Mouse (Mus musculus) embryonic facial prominence, embryonic 12.5 days (tissue): Measurements from ENCODE around the gene Popdc3. TPM values are rescaled to one million over a fixed set of nuclear protein-coding genes. Genes with fewer than 3 reads are reported as not detected.

Source experiments
- ATAC-seq: fragments of 200-750 bp; cut with Nextera tagmentation; 2 replicates; pipeline ENCODE4 v1.8.0; 2017; ENCODE audit not compliant: insufficient number of reproducible peaks, insufficient read depth, low FRiP score, low TSS enrichment
- H3K27ac ChIP-seq: fragments of 300-500 bp; sonication (generic); 2 replicates; pipeline ENCODE4 v1.5.1; 2016; ENCODE audit warnings: mild to moderate bottlenecking
- H3K27me3 ChIP-seq: fragments of 300-500 bp; sonication (generic); 2 replicates; pipeline ENCODE4 v1.6.1; 2016; ENCODE audit warnings: mild to moderate bottlenecking, moderate library complexity
- H3K36me3 ChIP-seq: fragments of 300-500 bp; sonication (generic); 2 replicates; pipeline ENCODE4 v1.6.1; 2016; ENCODE audit warnings: mild to moderate bottlenecking
- H3K4me1 ChIP-seq: fragments of 300-500 bp; sonication (generic); 2 replicates; pipeline ENCODE4 v1.6.1; 2016
- H3K4me2 ChIP-seq: fragments of 300-500 bp; sonication (generic); replicated peaks from 2 replicates; pipeline ENCODE4 v1.6.1; 2016; ENCODE audit warnings: mild to moderate bottlenecking, moderate library complexity
- H3K4me3 ChIP-seq: fragments of 300-500 bp; sonication (generic); 2 replicates; pipeline ENCODE4 v1.5.1; 2016; ENCODE audit warnings: mild to moderate bottlenecking
- H3K9ac ChIP-seq: fragments of 300-500 bp; sonication (generic); 2 replicates; pipeline ENCODE4 v1.6.1; 2016; ENCODE audit warnings: mild to moderate bottlenecking, moderate library complexity
- H3K9me3 ChIP-seq: fragments of 300-500 bp; sonication (generic); 2 replicates; pipeline ENCODE4 v1.6.1; 2016; ENCODE audit warnings: mild to moderate bottlenecking, moderate library complexity
- WGBS: fragments of 180-500 bp; shearing (Covaris S2); methylation state at CpG from one replicate; pipeline ENCODE4 v1.1.7; 2016; 5-methylcytosine and 5-hydroxymethylcytosine counted together
- polyA plus RNA-seq: library from polyadenylated mRNA; unstranded; fragments of >200 nt; fragmentation: Nextera tagmentation; extraction: Ambion mirVana; gene quantifications from 2 replicates; pipeline ENCODE4 v1.2.1, GENCODE M21; 2016

Gene Popdc3
- polyA plus RNA-seq, 1 experiment from 2014 or later, result 0.84 TPM

DNA sequence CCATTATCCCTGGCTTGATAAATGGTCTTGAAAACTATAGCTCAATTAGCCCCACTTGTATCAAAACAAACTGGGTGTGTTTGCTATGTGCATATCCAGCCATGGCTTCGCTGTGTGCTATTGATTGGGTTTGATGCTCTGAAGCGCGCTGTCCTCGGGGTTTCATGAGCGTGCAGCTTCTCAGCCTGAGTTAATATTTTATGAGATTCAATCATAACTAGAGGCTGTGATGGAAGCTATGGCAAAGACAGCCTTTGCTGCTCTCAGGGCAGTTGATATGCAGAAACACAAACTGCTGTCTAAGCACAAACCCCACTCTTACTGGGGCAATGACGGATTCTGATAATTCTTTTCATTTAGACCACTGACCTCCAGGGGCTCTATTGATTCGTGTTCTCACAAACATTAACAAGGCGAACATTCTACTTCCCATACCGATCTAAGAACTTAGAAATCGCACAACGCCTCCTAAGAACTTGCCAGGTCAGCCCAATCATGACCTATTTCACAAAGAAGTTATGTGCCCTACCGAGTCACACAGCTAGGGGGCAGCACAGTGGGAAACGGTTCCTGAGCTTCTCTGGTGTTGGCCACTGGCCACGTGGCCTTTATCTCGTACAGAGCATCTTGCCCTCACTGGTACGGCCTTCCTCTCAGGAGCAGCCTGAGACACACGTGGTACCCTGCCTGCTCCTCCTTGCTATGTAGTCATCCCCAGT, 189.2 kb downstream of the Popdc3 start:
- H3K9me3 ChIP-seq, result no peaks in the 10 kb centered on the region
- no peak overlapping the region for H3K9ac ChIP-seq
- 87% methylated on average over 17 of the region's 17 CpGs for WGBS
- H3K36me3 ChIP-seq, result no peaks in the 10 kb centered on the region
- no peaks in the 10 kb centered on the region for H3K27me3 ChIP-seq
- no peak for ATAC-seq
- no peak overlapping the region for H3K4me2 ChIP-seq
- H3K4me3 ChIP-seq, result no peak overlapping the region
- H3K27ac ChIP-seq, result no peak overlapping the region
- H3K4me1 ChIP-seq, result peaks cover 4% of the 10 kb centered on the region; the same call in 1 of the 2 replicates

Other genes with a start within 250 kb of the Popdc3 start
- gene Prep, start 110.9 kb upstream of the Popdc3 start, polyA plus RNA-seq, result 27.1 and 27.8 TPM in 2 replicates
- 2.1 and 2.3 TPM in 2 replicates for gene Bves, start 157.7 kb downstream of the Popdc3 start, polyA plus RNA-seq